Mouse (Mus musculus): ENCODE results near the gene Gm10696. TPM values are rescaled to one million over a fixed set of nuclear protein-coding genes. Genes with fewer than 3 reads are reported as not detected.
"Not testable (repeated sequence)": the region's sequence is repeated elsewhere in the genome, so short reads cannot be mapped to it uniquely, and the experiment has no call there.

Gene Gm10696
- not detected in 2 replicates for polyA plus RNA-seq (2012)

DNA sequence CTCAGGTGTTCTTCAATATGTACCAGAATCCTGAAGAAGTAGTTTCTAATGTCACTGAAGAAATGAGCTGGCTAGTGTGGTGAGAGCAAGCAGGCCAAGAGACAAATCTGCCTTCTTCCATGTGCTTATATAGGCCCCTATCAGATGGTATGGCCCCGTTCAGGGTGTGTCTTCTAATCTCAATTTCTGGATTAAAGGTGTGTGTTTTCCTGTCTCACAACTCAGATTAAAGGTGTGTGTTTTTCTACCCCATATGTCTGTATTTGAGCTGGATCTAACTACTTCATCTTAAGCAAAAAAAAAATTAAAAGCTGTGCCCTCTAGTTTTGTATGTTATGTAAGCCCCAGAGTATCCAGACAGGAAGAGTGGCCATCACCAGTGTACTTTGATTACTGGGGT, at the start of gene Gm10696:
Gene Gm10696, minus strand, starts transcription at position 101 of the 400 bp plus-strand sequence.
- TF ChIP-seq GATA1 (IDR thresholded peaks at IDR 0.05; ENCODE audit: low read length) = not testable (repeated sequence)

- not testable (repeated sequence) for TF ChIP-seq GATA1 (IDR thresholded peaks at IDR 0.05; ENCODE audit: low read length)
Measured at GRCm38 (mm10) chr3:94196414-94196813, 18.4 kb upstream of the Gm10696 start, which contains the start of gene Gm5286. Gm5286 (plus strand) TSS chr3:94196714.

Other genes with a start within 250 kb of the Gm10696 start
- not detected in 2 replicates for gene Gm9117, start 234.7 kb downstream of the Gm10696 start, polyA plus RNA-seq (2012)
- not detected in 2 replicates for gene Tdpoz5, start 216.9 kb downstream of the Gm10696 start, polyA plus RNA-seq (2012)
- not detected in 2 replicates for gene Gm9125, start 123.3 kb downstream of the Gm10696 start, polyA plus RNA-seq (2012)
- gene Gm10697, start 105.5 kb downstream of the Gm10696 start, polyA plus RNA-seq (2012) = not detected in 2 replicates
- gene Gm5286, start 18.5 kb upstream of the Gm10696 start, polyA plus RNA-seq (2012) = not detected in 2 replicates
- not detected in 2 replicates for gene Gm4778, start 85.8 kb upstream of the Gm10696 start, polyA plus RNA-seq (2012)
- 0.22 and 0.45 TPM in 2 replicates for gene Them4, start 131.9 kb upstream of the Gm10696 start, polyA plus RNA-seq (2012)
- gene Them5, start 163.9 kb upstream of the Gm10696 start, polyA plus RNA-seq (2012) = not detected in 2 replicates
- not detected in 2 replicates for gene C2cd4d, start 184.2 kb upstream of the Gm10696 start, polyA plus RNA-seq (2012)
- not detected in 2 replicates for gene Rorc, start 194.6 kb upstream of the Gm10696 start, polyA plus RNA-seq (2012)
- not detected in 2 replicates for gene Lingo4, start 220.3 kb upstream of the Gm10696 start, polyA plus RNA-seq (2012)
- not detected in 2 replicates for gene Tdrkh, start 235.1 kb upstream of the Gm10696 start, polyA plus RNA-seq (2012)

All from G1E-ER4 (cell line).